Mouse (Mus musculus) fibroblast of lung, adult 2 months (primary cell): ENCODE measurements around the gene Sipa1.
A peak's percentile ranks its signal among the peaks of the same experiment; 100 is the strongest.

Experiments
- DNase-seq: peaks from one replicate; pipeline ENCODE4 v3.0.0-alpha.2; 2011; ENCODE audit warnings: low read depth

The Sipa1 gene

GRCm38 (mm10) chr19:5603664-5604063, 59.8 kb downstream of the Sipa1 start:
- DNase-seq = no peak

- peak; percentile 56 for DNase-seq
Measured at GRCm38 (mm10) chr19:5601752-5602541, 61.6 kb downstream of the Sipa1 start, which contains the start of gene Rnaseh2c. Gene Rnaseh2c, plus strand, starts transcription at chr19:5601873.
